Mouse (Mus musculus) liver, postnatal 0 days (tissue): ENCODE data around the gene Myrf.

ENCODE experiments used
- CTCF ChIP-seq: sonication (generic); IDR thresholded peaks from 2 replicates; pipeline ENCODE4 v1.5.1; 2016; ENCODE audit warnings: antibody characterized with exemption, low read depth
- EP300 ChIP-seq: IDR thresholded peaks from 2 replicates; pipeline ENCODE4 v1.6.1; 2016; ENCODE audit warnings: antibody characterized with exemption, low read depth, mild to moderate bottlenecking

GRCm38 (mm10) chr19:10219108-10219507, 21.4 kb downstream of the Myrf start:
- TF ChIP-seq CTCF (peak; percentile 81), EP300 (no peak)
